Mouse (Mus musculus) midbrain, embryonic 16.5 days (tissue): Measurements from ENCODE around the gene Gfm1. TPM values are rescaled to one million over a fixed set of nuclear protein-coding genes. Genes with fewer than 3 reads are reported as not detected.

Experiments used
- ATAC-seq: fragments of 200-750 bp; cut with Nextera tagmentation; 2 replicates; pipeline ENCODE4 v1.8.0; 2017; ENCODE audit warnings: moderate TSS enrichment
- H3K27ac ChIP-seq: fragments of 300-500 bp; sonication (generic); 2 replicates; pipeline ENCODE4 v1.5.1; 2014; ENCODE audit warnings: mild to moderate bottlenecking, low read length, mixed read lengths
- H3K27me3 ChIP-seq: fragments of 300-500 bp; sonication (generic); 2 replicates; pipeline ENCODE4 v1.6.1; 2014; ENCODE audit warnings: low read depth, low read length, mixed read lengths; ENCODE audit not compliant: control insufficient read depth, insufficient read depth
- H3K36me3 ChIP-seq: fragments of 300-500 bp; sonication (generic); 2 replicates; pipeline ENCODE4 v1.6.1; 2014; ENCODE audit warnings: mild to moderate bottlenecking, low read length, moderate library complexity, mixed read lengths; ENCODE audit not compliant: control insufficient read depth, insufficient read depth
- H3K4me1 ChIP-seq: fragments of 300-500 bp; sonication (generic); 2 replicates; pipeline ENCODE4 v1.6.1; 2014; ENCODE audit warnings: mild to moderate bottlenecking, low read length, mixed read lengths; ENCODE audit not compliant: control insufficient read depth, insufficient read depth
- H3K4me2 ChIP-seq: fragments of 300-500 bp; sonication (generic); 2 replicates; pipeline ENCODE4 v1.6.1; 2014; ENCODE audit warnings: mild to moderate bottlenecking, low read length, mixed read lengths
- H3K4me3 ChIP-seq: fragments of 300-500 bp; sonication (generic); 2 replicates; pipeline ENCODE4 v1.5.1; 2014; ENCODE audit warnings: low read depth, mild to moderate bottlenecking, low read length, moderate library complexity, mixed read lengths
- H3K9ac ChIP-seq: fragments of 300-500 bp; sonication (generic); 2 replicates; pipeline ENCODE4 v1.6.1; 2014; ENCODE audit warnings: low read depth, low read length, mixed read lengths
- H3K9me3 ChIP-seq: fragments of 300-500 bp; sonication (generic); replicated peaks from 2 replicates; pipeline ENCODE4 v1.6.1; 2014; ENCODE audit warnings: mild to moderate bottlenecking, low read length, mixed read lengths; ENCODE audit not compliant: control insufficient read depth, poor library complexity, severe bottlenecking
- WGBS: fragments of 180-500 bp; shearing (Covaris S2); extraction: QIAGEN DNeasy Blood & Tissue Kit; methylation state at CpG from one replicate; pipeline ENCODE4 v1.1.7; 2014; 5-methylcytosine and 5-hydroxymethylcytosine counted together
- polyA plus RNA-seq: library from polyadenylated mRNA; unstranded; fragments of >200 nt; fragmentation: Nextera tagmentation; extraction: Ambion mirVana; gene quantifications from 2 replicates; pipeline ENCODE4 v1.2.1, GENCODE M21; 2015

Gfm1 gene
- polyA plus RNA-seq, 1 experiment from 2014 or later, result 29.5 TPM

DNA sequence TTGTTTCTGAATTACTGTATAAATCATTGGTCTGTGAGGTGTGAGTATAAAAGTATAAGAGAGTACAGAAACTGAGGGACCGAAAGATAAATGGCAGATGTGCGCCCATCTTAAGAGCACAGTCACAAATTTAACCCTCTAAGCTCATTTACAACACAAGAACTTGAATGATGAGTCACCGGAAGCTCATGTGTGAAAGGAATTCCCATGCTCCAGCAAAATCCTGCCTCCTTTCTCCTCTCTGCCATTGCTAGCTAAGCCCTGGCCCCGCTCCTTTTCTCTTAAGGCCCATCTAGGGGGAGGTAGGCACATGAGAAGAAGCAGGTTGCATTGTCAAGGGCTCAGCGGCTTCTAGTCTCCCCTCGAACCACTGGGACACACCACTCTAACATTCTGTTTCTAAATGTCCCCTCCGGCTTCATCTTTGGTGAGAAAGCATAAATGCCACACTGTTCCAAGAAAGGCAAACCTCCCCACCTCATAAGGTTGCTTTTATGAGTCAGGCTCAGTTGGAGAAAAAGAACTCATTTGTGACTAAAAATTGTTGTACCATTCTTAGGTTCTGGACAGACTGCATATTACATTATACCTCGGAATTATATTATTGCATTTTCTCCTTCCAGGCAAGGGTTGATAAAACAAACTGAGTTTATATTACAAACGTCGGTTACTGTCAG lies 78.5 kb downstream of the Gfm1 start:
- Histone ChIP-seq H3K9me3 (no peaks in the 10 kb centered on the region), H3K36me3 (no peaks in the 10 kb centered on the region), H3K27me3 (peaks cover 2% of the 10 kb centered on the region; the same call in 1 of the 2 replicates), H3K9ac (no peak overlapping the region), H3K4me1 (no peaks in the 10 kb centered on the region), H3K27ac (no peak overlapping the region), H3K4me3 (no peak overlapping the region), H3K4me2 (no peak overlapping the region)
- no peak for ATAC-seq
- 82% methylated on average over 10 of the region's 10 CpGs for WGBS

DNA sequence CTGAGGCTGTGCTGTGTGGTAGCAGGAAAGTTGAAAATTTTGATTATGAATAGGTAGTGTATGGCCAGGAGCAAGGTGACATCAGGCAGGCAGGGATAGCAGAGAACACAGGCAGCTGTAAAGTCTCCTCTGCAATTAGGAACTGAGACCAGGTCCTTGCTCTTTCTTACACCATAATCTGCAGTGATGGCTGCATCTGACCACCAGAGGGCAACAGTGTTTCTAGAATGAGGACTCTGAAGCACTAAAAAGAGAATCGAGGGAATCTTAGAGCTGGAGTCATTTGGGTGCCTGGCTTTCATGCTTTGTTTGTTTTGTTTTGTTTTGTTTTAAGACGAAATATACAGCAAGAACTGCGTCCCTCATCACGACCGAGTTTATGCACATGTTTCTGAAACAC lies 82.9 kb downstream of the Gfm1 start:
- Histone ChIP-seq H3K9me3 (no peaks in the 10 kb centered on the region), H3K9ac (no peak overlapping the region), H3K4me3 (no peak overlapping the region), H3K4me2 (no peak overlapping the region), H3K4me1 (peaks cover 5% of the 10 kb centered on the region; the same call in 1 of the 2 replicates), H3K36me3 (no peaks in the 10 kb centered on the region), H3K27me3 (peaks cover 15% of the 10 kb centered on the region), H3K27ac (no peak overlapping the region)
- under 1% methylated on average over 5 of the region's 5 CpGs for WGBS
- ATAC-seq, result peak; percentile 79

DNA sequence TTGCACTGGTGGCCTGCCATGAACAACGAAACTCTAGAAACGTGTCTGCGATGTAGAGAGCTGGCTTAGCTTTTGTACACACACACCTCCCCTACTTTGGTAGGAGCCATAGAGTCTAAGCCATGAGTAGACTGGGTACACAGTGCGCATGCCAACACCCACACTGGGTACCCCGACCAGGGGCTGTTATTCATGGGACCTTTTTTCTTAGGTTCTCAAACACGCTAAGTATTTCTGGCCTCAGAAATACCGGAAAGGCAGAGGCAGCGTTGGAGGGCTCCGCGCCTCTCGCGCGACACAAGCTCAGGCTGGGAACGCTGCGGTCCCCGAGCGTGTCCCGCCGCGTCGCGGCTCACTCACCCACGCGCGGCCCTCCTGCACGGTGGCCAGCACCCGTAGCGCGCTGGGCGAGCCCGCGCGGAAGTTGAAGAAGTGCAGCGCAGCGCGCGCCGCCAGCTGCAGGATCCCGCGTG lies 84.9 kb downstream of the Gfm1 start:
- Histone ChIP-seq H3K4me3 (peak overlapping the region; percentile 68), H3K9me3 (no peaks in the 10 kb centered on the region), H3K27ac (peak overlapping the region; percentile 22; the same call in 1 of the 2 replicates), H3K4me2 (peak overlapping the region; percentile 100), H3K27me3 (peaks cover 15% of the 10 kb centered on the region), H3K4me1 (peaks cover 5% of the 10 kb centered on the region; the same call in 1 of the 2 replicates), H3K9ac (peak overlapping the region; percentile 74), H3K36me3 (no peaks in the 10 kb centered on the region)
- 5% methylated on average over 40 of the region's 40 CpGs for WGBS
- peak; percentile 72 for ATAC-seq

DNA sequence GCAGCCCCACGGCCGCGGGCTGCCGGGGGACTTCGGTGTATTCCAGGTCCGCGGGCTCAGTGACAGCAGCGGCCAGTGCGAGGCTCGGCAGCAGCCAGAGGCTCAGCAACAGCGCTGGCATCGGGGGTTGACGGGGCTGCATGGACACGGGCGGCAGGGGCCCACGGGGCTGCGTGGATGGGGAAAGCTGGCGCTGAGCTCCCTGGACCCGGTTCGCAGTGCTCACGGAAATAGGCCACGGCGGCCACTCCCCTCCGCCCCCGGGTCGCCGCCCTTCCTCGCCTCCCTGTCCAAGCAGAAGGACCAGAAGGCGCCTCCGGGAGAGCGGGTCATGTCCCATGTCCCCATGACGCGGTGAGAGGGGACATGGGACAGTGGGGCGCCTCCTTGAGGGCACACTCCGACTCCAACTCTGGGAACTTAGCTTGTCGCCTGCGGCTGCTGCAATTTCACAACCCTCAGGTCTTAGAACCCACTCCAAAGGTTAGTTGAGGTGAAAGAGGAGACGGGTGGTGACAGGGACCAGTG lies 85.4 kb downstream of the Gfm1 start, which contains the start of gene Rarres1:
TSS of gene Rarres1 (minus strand) at position 250 of the 528 bp plus-strand sequence.
- Histone ChIP-seq H3K4me1 (peaks cover 5% of the 10 kb centered on the region; the same call in 1 of the 2 replicates), H3K4me3 (peak within 1 kb of the TSS; percentile 68), H3K27me3 (peaks cover 15% of the 10 kb centered on the region), H3K4me2 (peak within 1 kb of the TSS; percentile 100), H3K9me3 (no peaks in the 10 kb centered on the region), H3K9ac (peak within 1 kb of the TSS; percentile 74), H3K27ac (peak within 1 kb of the TSS; percentile 22; the same call in 1 of the 2 replicates), H3K36me3 (no peaks in the 10 kb centered on the region)
- 1% methylated on average over 30 of the region's 38 CpGs for WGBS
- ATAC-seq, result peak; percentile 68

DNA sequence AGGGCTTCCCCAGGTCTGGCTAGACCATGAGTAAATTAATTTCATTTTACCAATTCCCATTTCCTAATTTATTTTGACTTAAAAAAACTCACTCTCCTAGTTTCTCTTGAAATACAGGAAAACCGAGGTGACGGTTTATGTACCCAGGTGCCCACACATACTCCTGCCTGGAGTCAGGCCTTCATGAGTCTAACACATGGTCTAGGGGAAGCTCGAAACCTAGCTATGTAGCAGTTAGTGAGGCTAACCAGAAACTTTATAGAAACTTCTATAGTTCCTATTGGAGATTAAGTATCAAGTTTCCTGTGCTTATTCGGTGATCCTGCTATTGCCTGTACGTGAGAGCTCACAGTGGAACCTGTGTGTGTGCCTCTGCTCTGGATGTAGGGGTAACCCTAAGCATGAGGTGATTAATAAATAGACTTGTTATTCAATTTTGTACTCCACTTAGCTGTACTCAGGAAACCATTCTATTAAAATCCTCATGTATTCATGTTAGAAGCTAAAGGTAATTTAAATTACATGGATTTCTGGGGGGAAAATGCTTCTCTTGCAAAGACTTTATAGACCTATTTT lies 90.8 kb downstream of the Gfm1 start:
- H3K9me3 ChIP-seq, result no peaks in the 10 kb centered on the region
- peaks cover 9% of the 10 kb centered on the region for H3K27me3 ChIP-seq
- H3K27ac ChIP-seq, result no peak overlapping the region
- no peak for ATAC-seq
- no peak overlapping the region for H3K4me2 ChIP-seq
- no peaks in the 10 kb centered on the region for H3K36me3 ChIP-seq
- 89% methylated on average over 5 of the region's 5 CpGs for WGBS
- H3K4me1 ChIP-seq, result peaks cover under 1% of the 10 kb centered on the region; the same call in 1 of the 2 replicates
- H3K9ac ChIP-seq, result no peak overlapping the region
- no peak overlapping the region for H3K4me3 ChIP-seq

DNA sequence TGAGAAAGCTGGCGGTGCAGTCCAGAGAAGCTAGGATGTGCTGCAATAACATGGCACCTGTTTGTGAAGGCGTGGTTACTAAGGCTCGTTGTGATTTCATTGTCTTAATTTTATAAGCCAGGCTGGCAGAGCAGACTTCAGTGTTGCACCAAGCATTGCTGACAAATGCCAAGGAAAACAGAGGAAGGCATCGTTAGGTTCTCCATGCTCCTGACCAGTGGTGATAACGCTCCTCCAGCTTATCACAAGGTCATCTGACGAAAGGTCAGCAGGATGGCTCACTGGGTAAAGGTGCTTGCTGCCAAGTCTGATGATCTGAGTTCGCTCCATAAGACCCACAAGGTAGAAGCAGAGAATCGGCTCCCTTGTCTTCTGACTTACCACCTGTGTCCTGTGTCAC lies 92.8 kb downstream of the Gfm1 start:
- no peak overlapping the region for H3K9ac ChIP-seq
- no peak overlapping the region for H3K27ac ChIP-seq
- H3K36me3 ChIP-seq, result no peaks in the 10 kb centered on the region
- no peaks in the 10 kb centered on the region for H3K4me1 ChIP-seq
- no peaks in the 10 kb centered on the region for H3K27me3 ChIP-seq
- H3K4me3 ChIP-seq, result no peak overlapping the region
- H3K9me3 ChIP-seq, result no peaks in the 10 kb centered on the region
- no peak overlapping the region for H3K4me2 ChIP-seq
- 90% methylated on average over 8 of the region's 8 CpGs for WGBS
- no peak for ATAC-seq

DNA sequence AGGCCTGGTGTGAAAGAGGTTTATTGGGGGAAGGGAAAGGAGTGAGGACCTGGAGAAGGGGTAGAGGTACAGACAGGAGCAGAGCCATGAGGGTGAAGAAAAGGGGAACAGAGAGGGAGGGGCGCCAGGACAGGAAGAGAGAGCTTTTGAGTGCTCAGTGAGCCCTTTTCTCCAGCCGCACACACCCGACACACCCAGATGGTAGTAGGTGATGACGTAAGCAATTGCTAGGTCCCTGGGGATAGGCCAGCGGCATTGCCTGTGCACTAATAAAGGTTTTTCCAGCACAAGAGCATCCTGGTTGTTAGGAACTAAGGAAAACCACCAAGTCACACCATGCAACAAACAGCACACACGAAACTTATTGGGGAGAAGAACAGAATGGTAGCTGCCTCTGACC lies 94.9 kb downstream of the Gfm1 start:
- Histone ChIP-seq H3K4me1 (no peaks in the 10 kb centered on the region), H3K9me3 (no peaks in the 10 kb centered on the region), H3K9ac (no peak overlapping the region), H3K27ac (no peak overlapping the region), H3K4me2 (no peak overlapping the region), H3K27me3 (no peaks in the 10 kb centered on the region), H3K36me3 (no peaks in the 10 kb centered on the region), H3K4me3 (no peak overlapping the region)
- ATAC-seq, result no peak
- 81% methylated on average over 6 of the region's 6 CpGs for WGBS
